Comparison of ENCODE assay signal across 25 mouse cellular contexts in the genomic region with DNA sequence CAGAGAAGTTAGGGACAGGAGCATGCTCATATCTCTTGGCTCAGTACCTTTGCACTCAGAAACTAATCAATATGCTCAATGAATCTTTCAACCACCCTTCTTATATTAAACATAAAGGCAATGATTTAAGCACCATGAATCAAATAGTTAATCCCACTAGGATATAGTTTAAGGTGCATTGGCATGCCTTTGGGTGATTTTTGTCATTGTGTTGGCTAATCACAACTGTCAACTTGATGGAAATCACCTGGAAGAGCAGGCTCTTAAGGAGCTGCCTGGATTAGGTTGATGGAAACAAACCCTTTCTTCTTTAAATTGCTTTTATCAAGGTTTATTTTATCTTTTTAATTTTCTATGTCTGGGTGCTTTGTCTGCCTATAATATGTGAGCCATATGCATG.
A peak's percentile ranks its signal among the peaks of the same experiment; 100 is the strongest.
DNase-seq lines count a peak whose midpoint lies in the region; ATAC-seq and TF ChIP-seq lines count a peak whose summit lies in the region.
"Had no signal": no experiment of that assay in that cellular context is flagged by ENCODE, and none has a peak within 500 bp of the region (broad histone marks: within the 10 kb centered on the region; RNA-seq: fewer than 3 reads in every experiment).

No protein-coding gene starts in this region.

- no peak overlapping the region for H3K9ac ChIP-seq in forebrain, embryonic 11.5 days (ENCODE audit: low read length)
- H3K9ac ChIP-seq: embryonic facial prominence, embryonic 12.5 days; forebrain, embryonic 13.5 days; forebrain, embryonic 15.5 days; forebrain, postnatal 0 days had no signal

- H3K4me1 ChIP-seq in cortical plate, adult 2 months (ENCODE audit: control insufficient read depth, insufficient read depth, low read length): peaks cover 22% of the 10 kb centered on the region
- no peaks in the 10 kb centered on the region for H3K4me1 ChIP-seq in forebrain, embryonic 11.5 days (replicated peaks; ENCODE audit: control insufficient read depth, insufficient read depth, low read length)
- H3K4me1 ChIP-seq: forebrain, embryonic 13.5 days; forebrain, embryonic 15.5 days had no signal

- TF ChIP-seq CTCF in layer of hippocampus, adult 2 months (conservative IDR thresholded peaks at IDR 0.05): no peak
- no peak for TF ChIP-seq CTCF in cortical plate, adult 2 months (IDR thresholded peaks at IDR 0.05; ENCODE audit: extremely low read depth, insufficient read depth, low read length)

- H3K4me2 ChIP-seq in forebrain, embryonic 11.5 days (ENCODE audit: low read depth, low read length, severe bottlenecking): no peak overlapping the region
- H3K4me2 ChIP-seq: embryonic facial prominence, embryonic 12.5 days; forebrain, embryonic 13.5 days; forebrain, embryonic 15.5 days had no signal

- no peak for ATAC-seq in forebrain, embryonic 11.5 days (replicated peaks; ENCODE audit: low FRiP score)
- ATAC-seq: activated CD4-positive, CD25-positive, alpha-beta regulatory T cell, adult 4 months; CD4-positive, CD25-positive, alpha-beta regulatory T cell, adult 4 months; forebrain, embryonic 13.5 days; forebrain, embryonic 15.5 days; forebrain, postnatal 0 days; Patski had no signal

- H3K9me3 ChIP-seq in forebrain, embryonic 11.5 days (ENCODE audit: control insufficient read depth, low read length): no peaks in the 10 kb centered on the region
- H3K9me3 ChIP-seq: embryonic facial prominence, embryonic 10.5 days; embryonic facial prominence, embryonic 12.5 days; forebrain, embryonic 10.5 days; forebrain, embryonic 15.5 days; G1E had no signal

- no peak overlapping the region for H3K4me3 ChIP-seq in layer of hippocampus, adult 2 months
- H3K4me3 ChIP-seq in cortical plate, adult 2 months (ENCODE audit: insufficient read depth, low read length): no peak overlapping the region
- H3K4me3 ChIP-seq in forebrain, embryonic 11.5 days (ENCODE audit: low read depth, low read length): no peak overlapping the region
- H3K4me3 ChIP-seq: embryonic facial prominence, embryonic 10.5 days; embryonic facial prominence, embryonic 12.5 days; forebrain, embryonic 10.5 days; forebrain, embryonic 13.5 days; forebrain, embryonic 15.5 days had no signal

- TF ChIP-seq POLR2A in cortical plate, adult 2 months (IDR thresholded peaks at IDR 0.05; ENCODE audit: extremely low read depth, insufficient read depth, low read length): no peak

- no peaks in the 10 kb centered on the region for H3K36me3 ChIP-seq in forebrain, embryonic 11.5 days (ENCODE audit: control insufficient read depth, insufficient read depth, low read length)
- H3K36me3 ChIP-seq: embryonic facial prominence, embryonic 10.5 days; embryonic facial prominence, embryonic 12.5 days; forebrain, embryonic 10.5 days; forebrain, embryonic 15.5 days; G1E had no signal

- DNase-seq in layer of hippocampus, adult 2 months (ENCODE audit: low spot score in 2 of 2): no peak
- DNase-seq in layer of hippocampus, adult 9-10 months (ENCODE audit: low spot score): no peak
- peak; percentile 56 for DNase-seq in gonadal fat pad, adult 2 months (ENCODE audit: low read depth)
- DNase-seq in forebrain, embryonic 11.5 days (ENCODE audit: low spot score): no peak
- DNase-seq: adrenal gland, adult 8-10 months; adrenal gland, postnatal 14 days; adrenal gland, postnatal 36 days; B cell, adult 2 months; cerebellum, adult 11-12 months; cerebellum, adult 2 months; cerebellum, adult 9-10 months; cerebellum, postnatal 14 days; cerebellum, postnatal 36 days; forebrain, postnatal 0 days had no signal

- H3K27ac ChIP-seq in layer of hippocampus, adult 2 months: peak overlapping the region; percentile 93
- peak overlapping the region; percentile 91; the same call in 1 of the 2 replicates for H3K27ac ChIP-seq in cortical plate, adult 2 months (ENCODE audit: insufficient read depth, low read length)
- H3K27ac ChIP-seq in forebrain, embryonic 11.5 days (ENCODE audit: low read depth, low read length): no peak overlapping the region
- H3K27ac ChIP-seq: embryonic facial prominence, embryonic 10.5 days; embryonic facial prominence, embryonic 12.5 days; forebrain, embryonic 10.5 days; forebrain, embryonic 13.5 days; forebrain, embryonic 15.5 days had no signal

- H3K27me3 ChIP-seq in forebrain, embryonic 11.5 days (ENCODE audit: control insufficient read depth, insufficient read depth, low read length): no peaks in the 10 kb centered on the region
- H3K27me3 ChIP-seq: CH12.LX; embryonic facial prominence, embryonic 12.5 days; forebrain, embryonic 13.5 days; forebrain, embryonic 15.5 days; Patski had no signal
